Mouse (Mus musculus) spleen, embryonic (tissue): ENCODE measurements around the gene Rcan1.
"Not testable (repeated sequence)": the region's sequence is repeated elsewhere in the genome, so short reads cannot be mapped to it uniquely, and the experiment has no call there.

Experiments
- CTCF ChIA-PET: fragments of 350-600 bp; sonication (Branson Sonifier 250); formaldehyde crosslinking; loops from one replicate; lab custom pipeline; 2022; lab: Charles Lee

Gene Rcan1

GRCm38 (mm10) chr16:92439775-92440174 is 30.9 kb downstream of the Rcan1 start:
- CTCF ChIA-PET = interaction anchor here (0.5 to 0.9 kb wide), 2 partner anchors 12 to 98 kb away, joined by 4 to 12 read pairs; no protein-coding TSS in a partner anchor

GRCm38 (mm10) chr16:92435431-92435985 is 35.2 kb downstream of the Rcan1 start:
- CTCF ChIA-PET = no interaction called here

GRCm38 (mm10) chr16:92433176-92433575 is 37.5 kb downstream of the Rcan1 start:
- CTCF ChIA-PET = no interaction called here

- CTCF ChIA-PET = interaction anchor here (0.7 kb wide), 1 partner anchor 1670 kb away, joined by 3 read pairs; no protein-coding TSS in a partner anchor
Measured at GRCm38 (mm10) chr16:92430731-92431130, 39.9 kb downstream of the Rcan1 start.

- CTCF ChIA-PET = no interaction called here
Measured at GRCm38 (mm10) chr16:92428197-92428950, 42.3 kb downstream of the Rcan1 start.

GRCm38 (mm10) chr16:92426708-92427107 is 44.0 kb downstream of the Rcan1 start:
- CTCF ChIA-PET = interaction anchor here (0.7 kb wide), 1 partner anchor 622 kb away, joined by 4 read pairs; no protein-coding TSS in a partner anchor

GRCm38 (mm10) chr16:92425875-92426274 is 44.8 kb downstream of the Rcan1 start:
- CTCF ChIA-PET = interaction anchor here (0.7 kb wide), 1 partner anchor 621 kb away, joined by 4 read pairs; no protein-coding TSS in a partner anchor

- CTCF ChIA-PET = no interaction called here
Measured at GRCm38 (mm10) chr16:92423363-92423762, 47.3 kb downstream of the Rcan1 start.

- CTCF ChIA-PET = no interaction called here
Measured at GRCm38 (mm10) chr16:92422435-92423362, 48.0 kb downstream of the Rcan1 start.

GRCm38 (mm10) chr16:92421147-92421934 is 49.3 kb downstream of the Rcan1 start:
- CTCF ChIA-PET = no interaction called here

- CTCF ChIA-PET = no interaction called here
Measured at GRCm38 (mm10) chr16:92420641-92421040, 50.0 kb downstream of the Rcan1 start.

- CTCF ChIA-PET = no interaction called here
Measured at GRCm38 (mm10) chr16:92419099-92419498, 51.6 kb downstream of the Rcan1 start.

- CTCF ChIA-PET = no interaction called here
Measured at GRCm38 (mm10) chr16:92417267-92417666, 53.4 kb downstream of the Rcan1 start.

GRCm38 (mm10) chr16:92415702-92416118 is 55.0 kb downstream of the Rcan1 start:
- CTCF ChIA-PET = no interaction called here

- CTCF ChIA-PET = not testable (repeated sequence)
Measured at GRCm38 (mm10) chr16:92415038-92415437, 55.6 kb downstream of the Rcan1 start.

- CTCF ChIA-PET = no interaction called here
Measured at GRCm38 (mm10) chr16:92412888-92413287, 57.8 kb downstream of the Rcan1 start.

GRCm38 (mm10) chr16:92411981-92412706 is 58.5 kb downstream of the Rcan1 start:
- CTCF ChIA-PET = no interaction called here

- CTCF ChIA-PET = no interaction called here
Measured at GRCm38 (mm10) chr16:92410344-92410743, 60.3 kb downstream of the Rcan1 start.

- CTCF ChIA-PET = no interaction called here
Measured at GRCm38 (mm10) chr16:92407883-92408282, 62.8 kb downstream of the Rcan1 start.

GRCm38 (mm10) chr16:92404141-92404540 is 66.5 kb downstream of the Rcan1 start:
- CTCF ChIA-PET = no interaction called here
